Mouse (Mus musculus) kidney, adult 8-10 months (tissue): ENCODE data around the gene 4931428F04Rik.
"Not testable (repeated sequence)": the region's sequence is repeated elsewhere in the genome, so short reads cannot be mapped to it uniquely, and the experiment has no call there.

Experiments
- DNase-seq, 2 experiments: peaks; one replicate each; pipeline ENCODE4 v3.0.0; 2022

The 4931428F04Rik gene

DNA sequence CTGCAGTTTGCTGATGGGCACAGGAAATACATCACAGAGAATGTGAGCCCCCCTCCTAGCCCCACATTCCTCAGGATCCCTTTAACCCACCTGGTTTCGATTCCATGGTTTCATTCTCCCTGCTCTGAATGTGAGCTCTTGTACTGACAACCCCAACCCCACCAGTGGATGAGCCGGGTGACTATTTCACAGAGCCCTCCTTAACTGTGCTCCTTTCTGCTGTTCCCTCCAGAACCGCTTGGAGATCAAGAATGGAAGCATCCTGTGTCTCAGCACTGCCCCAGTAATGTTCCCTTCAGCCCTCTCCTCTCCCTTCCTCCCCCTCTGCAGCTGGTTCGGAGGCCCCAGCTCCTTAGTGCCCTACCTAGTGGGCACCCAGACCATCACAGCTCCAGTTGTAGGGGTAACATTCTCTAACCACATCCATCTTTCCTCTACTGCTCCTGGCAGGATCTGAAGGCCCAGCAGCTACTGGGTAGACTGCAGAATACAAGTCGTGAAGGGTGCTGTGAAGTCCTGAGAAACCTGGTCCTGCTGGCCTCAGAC lies 16.6 kb upstream of the 4931428F04Rik start:
- DNase-seq, result no peak

DNA sequence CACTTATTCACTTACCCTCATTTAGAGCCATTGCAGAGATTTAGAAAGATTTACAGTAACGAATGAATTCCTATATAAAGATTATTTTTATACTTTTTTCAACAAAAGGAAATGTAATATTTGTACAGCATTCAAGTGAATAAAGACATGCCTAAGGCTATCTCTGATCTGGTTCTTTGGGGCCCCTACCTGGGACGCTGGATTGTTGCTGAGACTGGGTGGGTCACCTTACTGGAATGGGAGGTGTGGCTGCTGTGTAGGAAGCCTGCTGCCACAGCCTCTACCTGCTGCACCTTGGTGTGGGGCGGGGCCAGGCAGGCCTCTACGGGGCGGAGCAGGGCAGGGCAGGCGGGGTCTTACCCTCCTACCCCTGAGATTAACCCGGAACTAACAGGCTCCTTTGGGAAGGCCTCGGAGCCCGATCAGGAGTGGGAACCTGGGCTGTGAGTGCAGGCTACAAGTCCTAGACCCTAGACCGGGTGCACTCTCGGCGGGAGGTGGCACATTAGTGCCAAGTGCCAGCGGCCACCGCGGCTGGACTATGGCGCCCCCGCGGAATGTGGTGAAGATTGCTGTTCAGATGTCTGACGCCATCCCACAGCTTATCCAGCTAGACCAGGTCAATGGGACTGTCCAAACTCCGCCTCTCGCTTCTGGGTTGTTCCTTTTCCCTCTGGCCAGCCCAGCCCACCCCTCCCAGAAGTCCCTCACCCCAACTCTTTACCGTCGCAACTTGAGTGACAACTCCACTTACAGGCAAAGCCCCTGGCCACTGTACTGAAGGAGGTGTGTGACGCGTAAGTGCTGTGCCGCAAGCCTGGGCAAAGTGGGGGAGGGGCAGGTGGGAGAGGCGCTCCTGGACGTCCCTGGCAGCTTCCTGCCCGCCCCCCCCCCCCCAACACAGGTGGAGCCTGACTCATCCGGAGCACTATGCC lies 15.8 kb upstream of the 4931428F04Rik start, which contains the start of gene Elmo3:
Gene Elmo3 (plus strand): TSS at position 391 of the 935 bp plus-strand sequence.
- peak; percentile 91 to 92 for DNase-seq

DNA sequence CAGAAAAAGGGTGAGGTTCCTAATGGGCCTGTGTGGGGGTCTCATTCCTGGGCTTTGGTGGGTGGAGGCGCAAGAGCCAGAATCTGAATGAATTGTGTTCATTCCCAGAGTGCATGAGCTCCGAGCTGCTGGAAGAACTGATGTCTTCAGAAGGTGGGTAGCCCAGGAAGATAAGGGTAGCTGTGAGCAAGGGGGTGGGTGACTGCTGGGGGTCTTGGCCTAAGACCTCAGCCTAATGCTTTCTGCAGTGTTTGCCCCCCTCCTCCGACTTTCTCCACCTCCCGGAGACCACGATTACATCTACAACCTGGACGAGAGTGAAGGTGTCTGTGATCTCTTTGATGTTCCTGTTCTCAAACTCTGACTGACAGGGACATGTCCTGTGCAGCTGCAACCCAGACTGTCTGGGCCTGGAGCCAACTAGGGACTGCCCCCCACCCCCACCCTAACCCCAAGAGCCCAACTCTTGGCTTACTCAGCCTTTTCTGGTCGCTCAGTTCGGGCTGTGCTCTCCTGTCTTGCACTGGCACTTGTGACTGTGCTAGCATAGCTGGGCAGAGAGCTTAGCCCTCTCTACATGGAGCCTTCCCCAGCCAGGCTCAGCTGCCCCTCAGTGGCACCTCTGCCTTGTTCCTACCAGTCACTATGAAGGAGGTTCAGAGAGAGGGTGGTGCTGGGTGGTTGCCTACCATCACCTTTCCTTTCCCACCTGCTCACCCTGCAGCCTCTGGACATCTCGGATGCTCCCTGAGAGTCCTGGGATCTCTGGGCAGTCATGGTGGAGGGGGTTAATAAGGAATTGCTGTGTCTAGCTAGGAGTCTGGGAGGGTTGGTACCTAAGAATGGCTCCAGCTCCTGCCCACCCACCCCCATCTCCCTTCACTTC lies 14.9 kb upstream of the 4931428F04Rik start:
- DNase-seq, result no peak

DNA sequence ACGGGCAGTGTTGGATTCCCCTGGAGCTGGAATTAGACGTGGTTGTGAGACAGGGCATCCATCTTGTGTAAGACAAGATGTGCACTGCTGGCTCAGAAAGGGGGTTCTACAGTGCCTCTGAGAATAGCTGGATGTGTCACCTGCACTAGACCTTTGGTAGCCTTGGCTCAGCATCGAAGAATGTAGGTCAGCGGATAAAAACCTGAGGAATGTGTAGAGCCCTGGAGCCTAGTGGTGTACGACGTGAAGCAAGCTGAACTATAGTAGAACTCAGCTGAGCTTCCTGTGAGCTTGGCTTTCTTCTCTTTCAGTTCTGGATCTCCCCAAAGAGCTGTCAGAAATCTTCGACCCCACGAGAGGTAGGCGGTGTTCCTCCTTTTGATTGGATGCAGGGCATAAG lies 14.2 kb upstream of the 4931428F04Rik start:
- DNase-seq, result no peak

DNA sequence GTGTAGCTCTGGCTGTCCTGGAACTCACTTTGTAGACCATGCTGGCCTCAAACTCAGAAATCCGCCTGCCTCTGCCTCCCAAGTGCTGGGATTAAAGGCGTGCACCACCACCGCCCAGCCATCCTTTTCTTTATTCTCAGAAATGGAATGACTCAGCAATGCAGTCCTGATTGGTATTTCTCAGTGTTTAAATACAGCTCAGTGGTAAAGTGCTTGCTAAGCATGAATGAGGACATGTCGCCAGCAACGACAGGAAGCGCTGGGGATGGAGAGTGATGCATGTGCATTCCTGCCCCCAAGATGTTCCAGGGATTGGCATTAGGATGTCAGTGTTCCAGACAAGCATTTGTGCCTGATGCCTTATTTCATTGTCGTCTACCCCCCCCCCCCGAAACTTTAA lies 13.7 kb upstream of the 4931428F04Rik start:
- DNase-seq, result no peak

GRCm38 (mm10) chr8:105299962-105300361 lies 10.3 kb upstream of the 4931428F04Rik start:
- no peak for DNase-seq

DNA sequence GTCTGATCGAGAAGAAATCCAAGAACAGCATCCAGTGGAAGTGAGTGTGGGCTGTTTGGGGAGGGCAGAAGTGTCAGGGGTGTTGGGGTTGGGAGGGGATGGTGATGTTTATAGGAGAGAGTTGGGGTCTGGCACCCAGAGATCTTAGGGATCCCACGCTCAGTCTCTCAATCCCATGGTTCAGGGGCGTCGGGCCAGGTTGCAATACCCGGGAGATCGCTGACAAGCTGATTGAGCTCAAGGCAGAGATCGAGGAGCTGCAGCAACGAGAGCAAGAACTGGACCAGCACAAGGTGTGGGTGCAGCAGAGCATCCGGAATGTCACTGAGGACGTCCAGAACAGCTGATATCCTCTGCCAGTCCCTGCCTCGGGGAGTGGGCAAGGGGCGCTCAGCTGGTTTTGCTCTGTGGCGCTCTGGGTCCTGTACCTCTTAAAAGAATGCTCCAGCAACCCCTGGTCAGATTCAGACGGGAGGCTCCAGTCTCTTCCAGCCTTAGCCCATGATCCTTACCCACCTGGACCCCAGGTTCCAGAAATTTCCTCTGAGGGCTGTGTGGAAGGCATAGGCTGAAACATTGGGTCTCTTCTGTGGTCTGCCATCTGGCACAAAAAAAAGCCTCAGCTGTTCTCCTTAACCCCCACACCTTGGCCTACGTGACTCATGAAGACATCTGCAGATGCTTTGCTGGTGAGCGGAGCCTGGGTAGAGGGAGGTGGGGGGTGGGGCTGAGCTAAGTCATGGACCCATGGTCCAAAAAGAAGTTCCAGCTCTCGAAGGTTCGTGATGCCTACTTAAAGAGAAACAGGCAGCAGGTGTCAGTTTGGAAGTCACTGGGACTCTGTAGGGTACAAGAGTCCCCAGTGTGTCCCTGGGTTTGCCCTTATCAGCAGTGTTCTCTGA lies 8.9 kb upstream of the 4931428F04Rik start:
- DNase-seq, result no peak

DNA sequence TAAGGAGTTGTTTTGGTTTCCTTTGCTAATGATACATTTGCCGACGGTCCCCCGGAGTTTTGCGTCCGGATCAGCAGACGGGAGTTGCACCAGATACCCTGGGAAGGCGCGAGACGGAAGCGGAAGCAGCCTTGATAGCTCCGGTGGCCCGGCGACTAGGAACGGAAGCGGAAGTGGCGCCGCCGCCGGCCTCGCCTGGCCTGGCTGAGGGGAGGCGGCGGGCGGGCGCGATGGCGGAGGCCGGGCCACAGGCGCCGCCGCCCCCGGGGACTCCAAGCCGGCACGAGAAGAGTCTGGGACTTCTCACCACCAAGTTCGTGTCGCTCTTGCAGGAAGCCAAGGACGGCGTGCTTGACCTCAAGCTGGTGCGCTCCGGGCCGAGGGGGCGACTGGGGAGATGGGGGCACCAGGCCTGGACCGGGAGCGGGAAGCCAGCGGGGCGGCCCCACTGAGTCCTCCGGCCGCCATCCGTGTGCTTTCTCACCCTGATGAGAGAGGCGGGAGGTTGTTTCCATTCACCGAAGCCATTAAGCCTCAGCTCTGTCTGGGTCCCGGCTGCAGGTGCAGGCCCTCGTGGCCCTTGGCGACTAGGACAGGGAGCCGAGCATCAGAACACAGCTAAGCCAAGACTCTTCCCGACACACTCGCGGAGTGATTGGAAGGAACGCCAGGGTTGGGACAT lies 8.0 kb upstream of the 4931428F04Rik start, which contains the start of gene E2f4:
Gene E2f4 (plus strand): TSS at position 153 of the 682 bp plus-strand sequence.
- peak; percentile 92 to 94 for DNase-seq

DNA sequence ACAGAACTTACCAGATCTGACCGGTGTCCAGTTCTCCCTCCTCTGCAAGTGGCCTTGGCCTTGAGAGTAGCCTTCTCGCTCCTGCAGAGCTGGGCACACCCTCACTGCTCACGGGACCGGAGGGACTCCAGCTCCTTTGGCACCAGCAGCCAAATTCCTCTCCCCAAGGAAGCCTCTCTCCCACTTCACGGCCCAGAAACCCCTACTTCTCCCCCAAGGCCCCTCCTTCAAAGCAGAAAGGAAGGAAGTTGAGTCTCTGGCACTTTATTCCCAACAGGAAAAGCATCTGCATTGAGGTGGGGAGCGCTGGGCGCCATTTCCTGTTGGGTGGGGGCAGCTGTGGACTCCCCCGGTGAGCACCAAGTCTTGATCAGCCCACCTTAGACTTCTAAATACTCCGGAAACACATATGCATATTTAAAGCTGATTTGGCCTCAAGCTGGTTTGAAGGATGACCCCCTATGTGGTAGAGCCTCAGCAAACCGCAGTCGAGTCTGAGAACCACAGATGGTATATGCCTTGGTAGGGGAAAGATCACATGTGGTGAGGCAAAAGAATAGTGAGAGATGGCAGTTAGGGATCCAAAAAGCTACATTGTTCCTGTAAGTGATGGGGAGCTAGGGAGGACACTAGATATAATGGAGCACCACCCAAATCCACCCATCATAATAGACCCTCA lies 6.4 kb upstream of the 4931428F04Rik start, which contains the start of gene Exoc3l:
Gene Exoc3l (minus strand): TSS at position 207 of the 679 bp plus-strand sequence.
- no peak for DNase-seq

DNA sequence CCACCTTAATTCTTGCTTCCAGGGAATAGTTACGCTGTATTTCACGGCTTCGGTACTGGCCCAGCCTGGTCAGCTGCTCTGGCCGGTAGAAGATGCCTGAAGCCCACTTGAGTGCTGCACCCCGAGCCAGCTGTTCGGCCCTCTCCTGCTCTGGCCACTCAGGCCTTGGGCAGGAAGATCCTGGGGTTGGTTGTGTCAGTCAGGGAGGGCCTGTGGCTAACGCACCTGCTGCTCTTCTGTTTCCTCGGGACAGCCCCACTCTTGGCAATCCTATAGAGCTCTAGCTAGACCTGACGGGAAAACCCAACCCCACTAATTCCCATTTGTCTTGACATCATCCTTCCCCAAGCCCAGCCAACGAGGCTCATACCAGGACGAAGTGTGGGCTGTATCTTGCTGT lies 5.6 kb upstream of the 4931428F04Rik start:
- no peak for DNase-seq

DNA sequence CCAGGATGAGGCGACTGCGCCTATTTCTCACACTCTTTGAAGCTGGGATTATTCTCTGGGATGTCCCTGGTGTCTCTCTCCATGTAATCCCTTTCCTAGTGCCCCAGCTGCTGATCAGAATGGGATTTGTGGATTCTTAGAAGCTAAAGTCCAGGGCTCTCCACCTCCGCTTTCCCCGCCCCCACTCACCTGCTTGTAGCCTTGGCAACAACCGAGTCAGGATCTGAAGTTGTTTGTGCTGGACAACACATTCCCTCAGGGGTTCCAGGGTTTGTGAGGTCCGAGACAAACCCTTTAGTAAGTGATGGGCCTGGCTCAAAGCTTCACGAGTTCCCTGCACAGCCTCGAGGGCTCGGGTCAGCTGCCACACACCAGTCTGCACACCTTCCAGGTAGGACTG lies 5.1 kb upstream of the 4931428F04Rik start:
- no peak for DNase-seq

DNA sequence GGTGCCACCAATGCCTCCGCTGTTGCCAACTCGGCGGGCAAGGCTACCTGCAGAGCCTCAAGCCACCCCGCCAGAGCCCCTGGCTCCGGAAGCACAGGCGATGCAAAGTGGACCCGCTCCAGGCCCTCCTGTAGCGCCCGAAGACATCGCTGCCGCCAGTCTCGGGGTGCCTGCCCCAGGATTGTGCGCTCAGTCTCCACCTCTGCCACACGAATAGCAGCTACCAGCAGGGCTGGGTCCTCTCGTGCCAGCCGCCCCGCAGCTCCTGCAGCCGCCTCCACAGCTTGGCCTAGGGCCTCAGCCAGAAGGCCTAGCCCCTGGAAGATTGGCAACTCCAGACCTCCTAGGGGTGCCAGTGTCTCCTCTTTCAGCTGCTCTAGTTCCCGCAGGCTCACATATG lies 3.7 kb upstream of the 4931428F04Rik start:
- no peak for DNase-seq

DNA sequence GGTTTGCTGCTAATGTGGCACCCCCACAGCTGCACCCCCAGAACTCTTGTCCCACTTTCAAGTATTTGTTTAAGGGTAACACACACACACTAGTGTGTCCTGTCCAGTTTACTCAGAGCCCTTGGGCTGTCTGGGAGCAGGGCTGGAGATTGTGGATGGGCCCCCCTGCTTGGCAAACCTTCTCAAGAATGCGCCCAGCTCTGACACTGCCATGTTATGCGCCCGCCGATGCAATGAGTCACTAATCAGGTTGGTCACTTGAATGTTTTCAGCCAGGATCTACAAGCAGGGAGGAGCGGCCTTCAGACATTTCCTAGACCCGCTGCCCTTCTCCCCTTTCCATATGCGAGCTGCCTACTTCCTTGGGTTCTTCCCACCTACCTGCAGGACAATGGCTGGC lies 2.8 kb upstream of the 4931428F04Rik start:
- no peak for DNase-seq

- DNase-seq, result not testable (repeated sequence)
Observed at GRCm38 (mm10) chr8:105291802-105292201, 2.1 kb upstream of the 4931428F04Rik start.

DNA sequence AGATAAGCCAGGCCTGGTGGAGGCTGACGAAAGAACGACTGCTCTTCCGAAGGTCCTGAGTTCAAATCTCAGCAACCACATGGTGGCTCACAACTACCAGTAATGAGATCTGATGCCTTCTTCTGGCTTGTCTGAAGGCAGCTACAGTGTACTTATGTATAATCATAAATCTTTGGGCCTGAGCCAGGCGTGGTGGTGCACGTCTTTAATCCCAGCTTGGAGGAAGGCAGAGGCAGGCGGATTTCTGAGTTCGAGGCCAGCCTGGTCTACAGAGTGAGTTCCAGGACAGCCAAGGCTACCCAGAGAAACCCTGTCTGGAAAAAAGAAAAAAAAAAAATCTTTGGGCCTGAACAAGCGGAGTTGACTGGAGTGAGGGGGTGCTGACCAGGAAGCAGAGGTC lies 1.7 kb upstream of the 4931428F04Rik start:
- DNase-seq, result not testable (repeated sequence)

GRCm38 (mm10) chr8:105290554-105291314 lies 1.1 kb upstream of the 4931428F04Rik start:
- DNase-seq, result peak; percentile 81 to 92

GRCm38 (mm10) chr8:105288958-105289732 lies 519 bp downstream of the 4931428F04Rik start:
- peak; percentile 84 to 87 for DNase-seq

DNA sequence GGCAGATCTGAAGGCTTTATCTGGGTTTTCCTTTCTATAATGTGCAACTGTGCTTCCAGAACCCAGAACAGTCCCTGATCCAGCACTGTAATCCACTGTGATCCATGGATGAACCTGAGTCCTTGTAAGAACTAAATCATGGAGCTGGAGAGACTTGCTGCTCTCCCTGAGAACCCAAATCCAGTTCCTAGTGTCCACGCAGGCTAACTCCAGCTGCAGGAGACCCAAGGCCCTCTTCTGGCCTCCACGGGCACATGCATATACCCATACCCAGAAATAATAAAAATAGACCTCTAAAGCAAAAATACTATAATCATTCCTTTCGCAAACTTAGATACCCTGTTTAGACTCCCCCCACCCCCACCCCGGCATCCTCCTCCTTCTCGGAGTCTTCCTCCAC lies 1.4 kb downstream of the 4931428F04Rik start:
- no peak for DNase-seq

DNA sequence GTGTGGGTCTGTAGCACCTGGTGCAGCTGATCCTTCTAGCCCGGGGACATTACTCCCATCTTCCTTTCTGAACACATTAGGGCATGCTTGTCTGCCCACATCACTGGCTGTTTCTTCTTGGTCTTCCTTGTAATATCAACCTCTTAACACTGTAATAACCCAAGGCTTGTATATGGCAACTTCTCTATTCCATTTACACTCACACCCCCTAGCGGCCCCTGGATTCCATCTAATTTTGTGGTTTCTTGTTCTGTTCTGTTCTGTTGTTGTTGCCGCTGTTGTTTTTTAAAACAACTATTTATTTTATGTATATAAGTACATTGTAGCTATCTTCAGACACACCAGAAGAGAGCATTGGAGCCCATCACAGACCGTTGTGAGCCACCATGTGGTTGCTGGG lies 2.8 kb downstream of the 4931428F04Rik start:
- no peak for DNase-seq
